Mouse (Mus musculus): ENCODE data around the gene Zfp933. TPM values are rescaled to one million over a fixed set of nuclear protein-coding genes. Genes with fewer than 3 reads are reported as not detected.

Gene Zfp933
- total RNA-seq, 2 experiments from 2014 or later, result 16.0 to 16.9 TPM

Other genes with a start within 250 kb of the Zfp933 start
- under 1 TPM; 0.55 to 0.76 TPM for gene Zfp979, start 205.9 kb downstream of the Zfp933 start, total RNA-seq (2021)
- not detected for gene Zfp534, start 145.8 kb downstream of the Zfp933 start, total RNA-seq (2021)
- gene Zfp984, start 38.6 kb downstream of the Zfp933 start, total RNA-seq (2021), result 1 to 10 TPM; 2.8 to 3.1 TPM
- 10 to 100 TPM; 20.6 to 21.5 TPM for gene Miip, start 20.4 kb upstream of the Zfp933 start, total RNA-seq (2021)
- gene Fv1, start 20.6 kb upstream of the Zfp933 start, total RNA-seq (2021), result 1 to 10 TPM; 7.2 to 8.9 TPM
- gene Mfn2, start 56.3 kb upstream of the Zfp933 start, total RNA-seq (2021), result 100 to 1,000 TPM; 188 to 200 TPM
- gene Plod1, start 88.4 kb upstream of the Zfp933 start, total RNA-seq (2021), result 10 to 100 TPM; 26.7 to 28.4 TPM
- 10 to 100 TPM; 27.7 to 28.8 TPM for gene 2510039O18Rik, start 92.5 kb upstream of the Zfp933 start, total RNA-seq (2021)
- not detected for gene Nppb, start 137.4 kb upstream of the Zfp933 start, total RNA-seq (2021)
- under 1 TPM; 0.45 to 0.92 TPM for gene Nppa, start 152.4 kb upstream of the Zfp933 start, total RNA-seq (2021)
- gene Clcn6, start 190.5 kb upstream of the Zfp933 start, total RNA-seq (2021), result 10 to 100 TPM; 64.2 to 65.0 TPM
- 10 to 100 TPM; 25.6 to 26.4 TPM for gene Mthfr, start 190.7 kb upstream of the Zfp933 start, total RNA-seq (2021)
- 1 to 10 TPM; 8.9 to 9.0 TPM for gene Agtrap, start 239.7 kb upstream of the Zfp933 start, total RNA-seq (2021)

Data from layer of hippocampus, postnatal 14 days (tissue).